Mouse (Mus musculus): ENCODE results near the gene Tspo. TPM values are rescaled to one million over a fixed set of nuclear protein-coding genes. Genes with fewer than 3 reads are reported as not detected.

Gene Tspo
- polyA plus RNA-seq, 1 experiment, result 402 TPM

GRCm38 (mm10) chr15:83602372-83603045, 39.1 kb downstream of the Tspo start:
- peak; percentile 54 for DNase-seq
- Histone ChIP-seq H3K27me3 (replicated peaks; ENCODE audit: control insufficient read depth, insufficient read depth, low read length) (no peaks in the 10 kb centered on the region), H3K27ac (ENCODE audit: insufficient read depth, low read depth, low read length) (peak overlapping the region; percentile 47; the same call in 1 of the 2 replicates), H3K36me3 (ENCODE audit: control insufficient read depth, insufficient read depth, low read length) (no peaks in the 10 kb centered on the region), H3K4me3 (ENCODE audit: insufficient read depth, low read depth, low read length) (no peak overlapping the region), H3K4me1 (ENCODE audit: control insufficient read depth, insufficient read depth, low read length) (no peaks in the 10 kb centered on the region)
- WGBS, result 70% methylated on average over 13 of the region's 13 CpGs
- TF ChIP-seq CTCF (conservative IDR thresholded peaks at IDR 0.05; ENCODE audit: insufficient read depth, insufficient read length, low read depth, low read length), result no peak

GRCm38 (mm10) chr15:83603046-83603396, 39.6 kb downstream of the Tspo start:
- 97% methylated on average over 1 of the region's 1 CpGs for WGBS
- H3K4me3 ChIP-seq (ENCODE audit: insufficient read depth, low read depth, low read length), result no peak overlapping the region
- TF ChIP-seq POLR2A (IDR thresholded peaks at IDR 0.05; ENCODE audit: low read depth, low read length), result no peak
- TF ChIP-seq CTCF (conservative IDR thresholded peaks at IDR 0.05; ENCODE audit: insufficient read depth, insufficient read length, low read depth, low read length), result no peak
- H3K27me3 ChIP-seq (replicated peaks; ENCODE audit: control insufficient read depth, insufficient read depth, low read length), result no peaks in the 10 kb centered on the region
- H3K27ac ChIP-seq (ENCODE audit: insufficient read depth, low read depth, low read length), result no peak overlapping the region
- no peak for DNase-seq
- no peaks in the 10 kb centered on the region for H3K4me1 ChIP-seq (ENCODE audit: control insufficient read depth, insufficient read depth, low read length)
- no peaks in the 10 kb centered on the region for H3K36me3 ChIP-seq (ENCODE audit: control insufficient read depth, insufficient read depth, low read length)

DNA sequence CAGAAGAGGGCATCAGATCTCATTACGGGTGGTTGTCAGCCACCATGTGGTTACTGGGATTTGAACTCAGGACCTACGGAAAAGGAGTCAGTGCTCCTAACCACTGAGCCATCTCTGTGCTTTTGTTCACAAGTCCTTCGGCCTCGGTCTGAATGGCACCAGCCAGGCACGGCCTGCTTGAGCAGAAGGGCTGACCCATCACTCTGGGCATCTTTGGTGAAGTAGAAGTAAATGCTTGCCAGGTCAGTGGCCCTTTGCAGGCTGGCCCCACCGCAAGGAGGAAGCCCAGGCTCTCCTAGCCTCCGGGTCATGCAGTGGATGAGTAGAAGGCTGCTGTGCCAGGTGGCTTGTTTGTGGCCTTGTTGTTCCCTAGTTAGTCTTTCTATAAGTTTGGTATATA, 40.0 kb downstream of the Tspo start:
- Histone ChIP-seq H3K27ac (ENCODE audit: insufficient read depth, low read depth, low read length) (no peak overlapping the region), H3K36me3 (ENCODE audit: control insufficient read depth, insufficient read depth, low read length) (no peaks in the 10 kb centered on the region), H3K4me1 (ENCODE audit: control insufficient read depth, insufficient read depth, low read length) (no peaks in the 10 kb centered on the region), H3K27me3 (replicated peaks; ENCODE audit: control insufficient read depth, insufficient read depth, low read length) (no peaks in the 10 kb centered on the region), H3K4me3 (ENCODE audit: insufficient read depth, low read depth, low read length) (no peak overlapping the region)
- 97% methylated on average over 7 of the region's 7 CpGs for WGBS
- no peak for TF ChIP-seq CTCF (conservative IDR thresholded peaks at IDR 0.05; ENCODE audit: insufficient read depth, insufficient read length, low read depth, low read length)
- no peak for TF ChIP-seq POLR2A (IDR thresholded peaks at IDR 0.05; ENCODE audit: low read depth, low read length)
- no peak for DNase-seq

DNA sequence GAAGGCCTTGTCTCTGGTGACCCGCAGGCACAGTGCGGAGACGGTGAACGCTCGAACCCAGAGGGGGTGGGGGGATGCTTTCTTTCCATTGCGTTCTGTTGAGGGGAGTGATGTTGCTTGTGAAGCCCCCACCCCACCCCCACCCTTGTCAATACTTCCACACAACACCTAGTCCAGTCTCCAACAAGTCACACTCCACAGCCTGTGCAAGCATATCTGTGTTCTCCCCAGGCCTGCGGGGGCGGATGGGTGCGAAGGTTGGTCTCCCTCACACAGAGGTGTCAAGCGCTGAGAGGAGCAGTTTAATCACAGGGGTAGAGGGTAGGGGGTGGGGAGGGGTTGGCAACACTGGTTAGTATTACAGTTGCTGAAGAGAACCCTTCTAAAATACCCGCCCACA, 42.8 kb downstream of the Tspo start:
- TF ChIP-seq POLR2A (IDR thresholded peaks at IDR 0.05; ENCODE audit: low read depth, low read length), result no peak
- no peak for TF ChIP-seq CTCF (conservative IDR thresholded peaks at IDR 0.05; ENCODE audit: insufficient read depth, insufficient read length, low read depth, low read length)
- WGBS, result 64% methylated on average over 11 of the region's 11 CpGs
- H3K27me3 ChIP-seq (replicated peaks; ENCODE audit: control insufficient read depth, insufficient read depth, low read length), result no peaks in the 10 kb centered on the region
- no peak for DNase-seq
- H3K36me3 ChIP-seq (ENCODE audit: control insufficient read depth, insufficient read depth, low read length), result no peaks in the 10 kb centered on the region
- no peak overlapping the region for H3K4me3 ChIP-seq (ENCODE audit: insufficient read depth, low read depth, low read length)
- H3K4me1 ChIP-seq (ENCODE audit: control insufficient read depth, insufficient read depth, low read length), result no peaks in the 10 kb centered on the region
- H3K27ac ChIP-seq (ENCODE audit: insufficient read depth, low read depth, low read length), result no peak overlapping the region

DNA sequence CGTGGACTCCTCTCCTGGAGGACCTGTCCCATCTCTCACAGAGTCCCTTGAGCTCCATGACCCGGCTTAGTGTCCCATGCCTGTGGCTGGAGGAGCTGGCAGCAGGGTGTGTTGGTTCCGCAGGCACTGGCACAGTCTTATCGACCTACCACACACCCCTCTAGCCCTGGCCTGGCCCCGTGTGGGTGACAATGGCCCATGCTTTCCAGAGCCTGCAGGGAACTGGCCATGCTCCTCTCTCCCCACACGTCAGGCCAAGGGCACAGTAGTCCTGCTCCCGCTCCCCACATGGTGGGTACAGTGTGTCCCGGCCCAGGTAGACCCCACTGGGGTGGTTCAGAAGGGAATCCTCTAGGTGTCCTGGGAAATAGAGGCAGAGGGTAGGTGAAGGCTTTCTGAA, 43.3 kb downstream of the Tspo start:
- 87% methylated on average over 8 of the region's 8 CpGs for WGBS
- no peak for TF ChIP-seq POLR2A (IDR thresholded peaks at IDR 0.05; ENCODE audit: low read depth, low read length)
- TF ChIP-seq CTCF (conservative IDR thresholded peaks at IDR 0.05; ENCODE audit: insufficient read depth, insufficient read length, low read depth, low read length), result no peak
- Histone ChIP-seq H3K4me1 (ENCODE audit: control insufficient read depth, insufficient read depth, low read length) (no peaks in the 10 kb centered on the region), H3K36me3 (ENCODE audit: control insufficient read depth, insufficient read depth, low read length) (no peaks in the 10 kb centered on the region), H3K4me3 (ENCODE audit: insufficient read depth, low read depth, low read length) (no peak overlapping the region), H3K27ac (ENCODE audit: insufficient read depth, low read depth, low read length) (no peak overlapping the region), H3K27me3 (replicated peaks; ENCODE audit: control insufficient read depth, insufficient read depth, low read length) (no peaks in the 10 kb centered on the region)
- no peak for DNase-seq

- no peak for TF ChIP-seq POLR2A (IDR thresholded peaks at IDR 0.05; ENCODE audit: low read depth, low read length)
- peak; percentile 86 for TF ChIP-seq CTCF (conservative IDR thresholded peaks at IDR 0.05; ENCODE audit: insufficient read depth, insufficient read length, low read depth, low read length)
- no peaks in the 10 kb centered on the region for H3K36me3 ChIP-seq (ENCODE audit: control insufficient read depth, insufficient read depth, low read length)
- H3K4me1 ChIP-seq (ENCODE audit: control insufficient read depth, insufficient read depth, low read length), result no peaks in the 10 kb centered on the region
- no peaks in the 10 kb centered on the region for H3K27me3 ChIP-seq (replicated peaks; ENCODE audit: control insufficient read depth, insufficient read depth, low read length)
- H3K27ac ChIP-seq (ENCODE audit: insufficient read depth, low read depth, low read length), result no peak overlapping the region
- peak; percentile 78 for DNase-seq
- 46% methylated on average over 15 of the region's 15 CpGs for WGBS
- H3K4me3 ChIP-seq (ENCODE audit: insufficient read depth, low read depth, low read length), result no peak overlapping the region
Observed at GRCm38 (mm10) chr15:83607115-83607802, 43.9 kb downstream of the Tspo start.

DNA sequence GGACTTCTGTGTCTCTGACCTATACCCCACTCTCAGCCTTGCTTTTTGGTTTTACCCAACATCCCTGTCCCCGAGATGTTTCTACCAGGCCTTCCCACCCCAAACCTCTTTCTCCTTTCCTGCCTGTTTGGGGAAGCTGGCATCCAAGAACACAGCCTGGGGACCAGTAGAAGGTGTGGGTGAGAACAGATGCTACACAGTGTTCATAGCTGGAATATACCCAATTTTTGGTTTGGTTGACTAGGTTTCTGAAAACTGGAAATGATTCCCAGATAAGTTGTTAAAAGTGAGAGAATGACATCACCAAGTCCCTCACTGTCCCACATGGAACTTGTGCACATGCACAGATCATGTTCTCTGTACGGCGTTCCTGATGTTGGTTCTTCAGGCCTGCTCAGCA, 51.9 kb downstream of the Tspo start:
- Histone ChIP-seq H3K27ac (ENCODE audit: insufficient read depth, low read depth, low read length) (no peak overlapping the region), H3K36me3 (ENCODE audit: control insufficient read depth, insufficient read depth, low read length) (no peaks in the 10 kb centered on the region), H3K4me3 (ENCODE audit: insufficient read depth, low read depth, low read length) (no peak overlapping the region), H3K4me1 (ENCODE audit: control insufficient read depth, insufficient read depth, low read length) (no peaks in the 10 kb centered on the region), H3K27me3 (replicated peaks; ENCODE audit: control insufficient read depth, insufficient read depth, low read length) (no peaks in the 10 kb centered on the region)
- no peak for DNase-seq
- TF ChIP-seq CTCF (conservative IDR thresholded peaks at IDR 0.05; ENCODE audit: insufficient read depth, insufficient read length, low read depth, low read length) (no peak), POLR2A (IDR thresholded peaks at IDR 0.05; ENCODE audit: low read depth, low read length) (no peak)
- WGBS, result 95% methylated on average over 3 of the region's 3 CpGs

Other genes with a start within 250 kb of the Tspo start
- 21.4 and 26.5 TPM in 2 replicates for gene Arfgap3, start 213.3 kb upstream of the Tspo start, polyA plus RNA-seq (2012; rRNA removed)
- 116 and 126 TPM in 2 replicates for gene Pacsin2, start 99.0 kb upstream of the Tspo start, polyA plus RNA-seq (2012; rRNA removed)
- gene Ttll1, start 52.7 kb upstream of the Tspo start, polyA plus RNA-seq (2012; rRNA removed), result 10.3 and 11.1 TPM in 2 replicates
- gene Bik, start 36.7 kb upstream of the Tspo start, polyA plus RNA-seq (2012; rRNA removed), result 18.9 and 20.8 TPM in 2 replicates
- gene Mcat, start 195 bp downstream of the Tspo start, polyA plus RNA-seq (2012; rRNA removed), result 31.8 and 34.3 TPM in 2 replicates
- 18.0 and 20.5 TPM in 2 replicates for gene Ttll12, start 31.6 kb downstream of the Tspo start, polyA plus RNA-seq (2012; rRNA removed)
- 3.5 TPM in 2 replicates for gene Scube1, start 161.4 kb downstream of the Tspo start, polyA plus RNA-seq (2012; rRNA removed)
- gene Mpped1, start 215.9 kb downstream of the Tspo start, polyA plus RNA-seq (2012; rRNA removed), result not detected in 2 replicates

Data from kidney, adult 2 months (tissue).